Comparison of ENCODE assay signal across 8 mouse cellular contexts in genomic region chr9:106306662-106307351, GRCm38 (mm10). TPM values are rescaled to one million over a fixed set of nuclear protein-coding genes. Genes with fewer than 3 reads are reported as not detected.
A peak's percentile ranks its signal among the peaks of the same experiment; 100 is the strongest.
DNase-seq lines count a peak whose midpoint lies in the region; ATAC-seq lines count a peak whose summit lies in the region.

No protein-coding gene starts in this region.

- peaks cover 26% of the 10 kb centered on the region for H3K36me3 ChIP-seq in hindbrain, embryonic 10.5 days
- no peaks in the 10 kb centered on the region for H3K36me3 ChIP-seq in hindbrain, embryonic 16.5 days (ENCODE audit: control insufficient read depth, insufficient read depth, low read length)
- peaks cover 2% of the 10 kb centered on the region; the same call in 1 of the 2 replicates for H3K36me3 ChIP-seq in limb, embryonic 11.5 days (ENCODE audit: control insufficient read depth, insufficient read depth, low read length)
- no peaks in the 10 kb centered on the region for H3K36me3 ChIP-seq in midbrain, embryonic 15.5 days (replicated peaks)

- WGBS in hindbrain, embryonic 10.5 days = 48% methylated on average over 8 of the region's 8 CpGs
- 47% methylated on average over 8 of the region's 8 CpGs for WGBS in hindbrain, embryonic 16.5 days
- WGBS in limb, embryonic 11.5 days = 50% methylated on average over 8 of the region's 8 CpGs
- 44% methylated on average over 8 of the region's 8 CpGs for WGBS in midbrain, embryonic 15.5 days

- no peaks in the 10 kb centered on the region for H3K9me3 ChIP-seq in hindbrain, embryonic 10.5 days
- no peaks in the 10 kb centered on the region for H3K9me3 ChIP-seq in hindbrain, embryonic 16.5 days (ENCODE audit: control insufficient read depth, low read length)
- no peaks in the 10 kb centered on the region for H3K9me3 ChIP-seq in limb, embryonic 11.5 days (ENCODE audit: control insufficient read depth, low read length)
- H3K9me3 ChIP-seq in midbrain, embryonic 15.5 days = no peaks in the 10 kb centered on the region

- no peak overlapping the region for H3K4me3 ChIP-seq in hindbrain, embryonic 10.5 days
- no peak overlapping the region for H3K4me3 ChIP-seq in hindbrain, embryonic 16.5 days (ENCODE audit: low read length)
- H3K4me3 ChIP-seq in limb, embryonic 11.5 days (ENCODE audit: low read depth, low read length) = no peak overlapping the region
- no peak overlapping the region for H3K4me3 ChIP-seq in midbrain, embryonic 15.5 days

- DNase-seq in hindbrain, embryonic 10.5 days (ENCODE audit: low spot score) = peak; percentile 67
- peak; percentile 56 for DNase-seq in gastrocnemius, postnatal 25 days
- peak; percentile 84 for DNase-seq in kidney, adult 18-20 months
- DNase-seq in limb, embryonic 11.5 days (ENCODE audit: low spot score) = peak; percentile 82
- peak; percentile 60 for DNase-seq in spleen, adult 12 weeks (ENCODE audit: low spot score)

- no peaks in the 10 kb centered on the region for H3K27me3 ChIP-seq in hindbrain, embryonic 10.5 days (ENCODE audit: insufficient read depth, poor library complexity, severe bottlenecking)
- no peaks in the 10 kb centered on the region for H3K27me3 ChIP-seq in hindbrain, embryonic 16.5 days (replicated peaks; ENCODE audit: control insufficient read depth, insufficient read depth, low read length)
- no peaks in the 10 kb centered on the region for H3K27me3 ChIP-seq in limb, embryonic 11.5 days (ENCODE audit: control insufficient read depth, insufficient read depth, low read length)
- H3K27me3 ChIP-seq in midbrain, embryonic 15.5 days (replicated peaks) = no peaks in the 10 kb centered on the region

- peak overlapping the region; percentile 40 for H3K27ac ChIP-seq in hindbrain, embryonic 10.5 days
- no peak overlapping the region for H3K27ac ChIP-seq in hindbrain, embryonic 16.5 days (ENCODE audit: low read depth, low read length)
- H3K27ac ChIP-seq in limb, embryonic 11.5 days (replicated peaks; ENCODE audit: low read depth, low read length) = no peak overlapping the region
- H3K27ac ChIP-seq in midbrain, embryonic 15.5 days = no peak overlapping the region

- H3K4me2 ChIP-seq in hindbrain, embryonic 16.5 days (ENCODE audit: low read length) = no peak overlapping the region
- no peak overlapping the region for H3K4me2 ChIP-seq in limb, embryonic 11.5 days (ENCODE audit: low read depth, severe bottlenecking)
- H3K4me2 ChIP-seq in midbrain, embryonic 15.5 days = no peak overlapping the region

- no peak overlapping the region for H3K9ac ChIP-seq in hindbrain, embryonic 16.5 days (ENCODE audit: low read depth, low read length)
- no peak overlapping the region for H3K9ac ChIP-seq in limb, embryonic 11.5 days (ENCODE audit: low read length)
- no peak overlapping the region for H3K9ac ChIP-seq in midbrain, embryonic 15.5 days

- H3K4me1 ChIP-seq in hindbrain, embryonic 10.5 days (replicated peaks) = peaks cover 12% of the 10 kb centered on the region
- H3K4me1 ChIP-seq in hindbrain, embryonic 16.5 days (ENCODE audit: control insufficient read depth, insufficient read depth, low read depth, low read length) = no peaks in the 10 kb centered on the region
- no peaks in the 10 kb centered on the region for H3K4me1 ChIP-seq in limb, embryonic 11.5 days (ENCODE audit: control insufficient read depth, insufficient read depth, low read length)
- H3K4me1 ChIP-seq in midbrain, embryonic 15.5 days = no peaks in the 10 kb centered on the region

- no peak for ATAC-seq in hindbrain, embryonic 16.5 days
- peak; percentile 70 for ATAC-seq in common myeloid progenitor, adult 5-6 weeks (replicated peaks; ENCODE audit: low read depth, poor library complexity, severe bottlenecking)
- ATAC-seq in limb, embryonic 11.5 days (ENCODE audit: insufficient number of reproducible peaks, low FRiP score, low TSS enrichment, low read depth) = peak; percentile 49; the same call in 1 of the 2 replicates
- ATAC-seq in midbrain, embryonic 15.5 days (replicated peaks) = peak; percentile 70; the same call in 1 of the 2 replicates

RNA-seq across cellular contexts. Expression of gene Poc1a, which starts 25.9 kb away (rescaled TPM):
- 36.7 and 41.8 TPM in 2 replicates for polyA plus RNA-seq in hindbrain, embryonic 10.5 days (2016; fragmentation: Nextera tagmentation; extraction: Ambion mirVana)
- polyA plus RNA-seq in hindbrain, embryonic 16.5 days (2015; fragmentation: Nextera tagmentation; extraction: Ambion mirVana) = 8.9 and 9.7 TPM in 2 replicates
- 22.9 and 26.5 TPM in 2 replicates for total RNA-seq in common myeloid progenitor, adult 5-6 weeks (2017)
- total RNA-seq in gastrocnemius, postnatal 25 days (2021) = 1 to 10 TPM in 1 of 2 experiments, under 1 TPM in 1; 0.90 to 2.1 TPM
- 34.1 and 40.1 TPM in 2 replicates for polyA plus RNA-seq in limb, embryonic 11.5 days (2014; fragmentation: Nextera tagmentation; extraction: Ambion mirVana)
- polyA plus RNA-seq in midbrain, embryonic 15.5 days (2015; fragmentation: Nextera tagmentation; extraction: Ambion mirVana) = 9.1 and 9.9 TPM in 2 replicates

RNA-seq across cellular contexts. Expression of gene Alas1, which starts 58.4 kb away (rescaled TPM):
- polyA plus RNA-seq in hindbrain, embryonic 10.5 days (2016; fragmentation: Nextera tagmentation; extraction: Ambion mirVana) = 60.4 and 78.6 TPM in 2 replicates
- 105 and 112 TPM in 2 replicates for polyA plus RNA-seq in hindbrain, embryonic 16.5 days (2015; fragmentation: Nextera tagmentation; extraction: Ambion mirVana)
- total RNA-seq in common myeloid progenitor, adult 5-6 weeks (2017) = 76.9 and 90.2 TPM in 2 replicates
- 100 to 1,000 TPM; 260 to 287 TPM for total RNA-seq in gastrocnemius, postnatal 25 days (2021)
- polyA plus RNA-seq in limb, embryonic 11.5 days (2014; fragmentation: Nextera tagmentation; extraction: Ambion mirVana) = 79.6 and 84.7 TPM in 2 replicates
- polyA plus RNA-seq in midbrain, embryonic 15.5 days (2015; fragmentation: Nextera tagmentation; extraction: Ambion mirVana) = 91.1 and 99.0 TPM in 2 replicates
